Mouse (Mus musculus) kidney, embryonic 15.5 days (tissue): ENCODE data around the gene Mpst. TPM values are rescaled to one million over a fixed set of nuclear protein-coding genes. Genes with fewer than 3 reads are reported as not detected.

Experiments used
- ATAC-seq: fragments of 200-750 bp; cut with Nextera tagmentation; replicated peaks from 2 replicates; pipeline ENCODE4 v1.8.0; 2017; ENCODE audit warnings: moderate TSS enrichment; ENCODE audit not compliant: low FRiP score
- H3K27ac ChIP-seq: fragments of 300-500 bp; sonication (generic); 2 replicates; pipeline ENCODE4 v1.5.1; 2015; ENCODE audit warnings: mild to moderate bottlenecking, inconsistent platforms
- H3K27me3 ChIP-seq: fragments of 300-500 bp; sonication (generic); 2 replicates; pipeline ENCODE4 v1.6.1; 2015; ENCODE audit warnings: inconsistent platforms
- H3K36me3 ChIP-seq: fragments of 300-500 bp; sonication (generic); 2 replicates; pipeline ENCODE4 v1.6.1; 2015; ENCODE audit warnings: inconsistent platforms
- H3K4me1 ChIP-seq: fragments of 300-500 bp; sonication (generic); 2 replicates; pipeline ENCODE4 v1.6.1; 2015; ENCODE audit warnings: inconsistent platforms
- H3K4me2 ChIP-seq: fragments of 300-500 bp; sonication (generic); 2 replicates; pipeline ENCODE4 v1.6.1; 2015; ENCODE audit warnings: moderate library complexity, mild to moderate bottlenecking, inconsistent platforms
- H3K4me3 ChIP-seq: fragments of 300-500 bp; sonication (generic); replicated peaks from 2 replicates; pipeline ENCODE4 v1.5.1; 2015; ENCODE audit warnings: mild to moderate bottlenecking, inconsistent platforms
- H3K9ac ChIP-seq: fragments of 300-500 bp; sonication (generic); 2 replicates; pipeline ENCODE4 v1.6.1; 2015; ENCODE audit warnings: mild to moderate bottlenecking, inconsistent platforms
- H3K9me3 ChIP-seq: fragments of 300-500 bp; sonication (generic); replicated peaks from 2 replicates; pipeline ENCODE4 v1.6.1; 2016; ENCODE audit warnings: inconsistent platforms
- WGBS: fragments of 180-500 bp; shearing (Covaris S2); methylation state at CpG from one replicate; pipeline ENCODE4 v1.1.7; 2015; ENCODE audit warnings: mixed read lengths; 5-methylcytosine and 5-hydroxymethylcytosine counted together
- polyA plus RNA-seq: library from polyadenylated mRNA; unstranded; fragments of >200 nt; fragmentation: Nextera tagmentation; extraction: Ambion mirVana; gene quantifications from 2 replicates; pipeline ENCODE4 v1.2.1, GENCODE M21; 2015

Gene Mpst
- polyA plus RNA-seq, 1 experiment from 2014 or later: 3.3 TPM

- Histone ChIP-seq H3K4me3 (no peak overlapping the region), H3K27me3 (no peaks in the 10 kb centered on the region), H3K27ac (no peak overlapping the region), H3K4me2 (no peak overlapping the region), H3K9me3 (no peaks in the 10 kb centered on the region), H3K9ac (no peak overlapping the region), H3K4me1 (no peaks in the 10 kb centered on the region), H3K36me3 (no peaks in the 10 kb centered on the region)
- no peak for ATAC-seq
- 64% methylated on average over 2 of the region's 2 CpGs for WGBS
Measured at GRCm38 (mm10) chr15:78462981-78463380, 56.8 kb downstream of the Mpst start.

Other genes starting within 250 kb of the Mpst start
- 88.8 and 90.2 TPM in 2 replicates for gene Ift27, start 232.3 kb upstream of the Mpst start, polyA plus RNA-seq
- gene Pvalb, start 200.0 kb upstream of the Mpst start, polyA plus RNA-seq: not detected in 2 replicates
- 3.5 and 4.0 TPM in 2 replicates for gene Ncf4, start 161.6 kb upstream of the Mpst start, polyA plus RNA-seq
- gene Csf2rb2, start 100.7 kb upstream of the Mpst start, polyA plus RNA-seq: 0.19 and 0.35 TPM in 2 replicates
- gene Csf2rb, start 80.7 kb upstream of the Mpst start, polyA plus RNA-seq: 1.2 TPM in 2 replicates
- not detected in 2 replicates for gene Tex33, start 10.5 kb upstream of the Mpst start, polyA plus RNA-seq
- 44.3 and 52.1 TPM in 2 replicates for gene Tst, start 509 bp upstream of the Mpst start, polyA plus RNA-seq
- 40.0 and 45.8 TPM in 2 replicates for gene Kctd17, start 22.1 kb downstream of the Mpst start, polyA plus RNA-seq
- gene Tmprss6, start 62.2 kb downstream of the Mpst start, polyA plus RNA-seq: 0.31 and 1.0 TPM in 2 replicates
- gene Il2rb, start 88.9 kb downstream of the Mpst start, polyA plus RNA-seq: 0.44 and 0.60 TPM in 2 replicates
- 27.7 and 30.4 TPM in 2 replicates for gene C1qtnf6, start 125.0 kb downstream of the Mpst start, polyA plus RNA-seq
- gene Sstr3, start 138.3 kb downstream of the Mpst start, polyA plus RNA-seq: 0.30 and 0.58 TPM in 2 replicates
- gene Rac2, start 166.4 kb downstream of the Mpst start, polyA plus RNA-seq: 8.1 and 11.1 TPM in 2 replicates
- gene Cyth4, start 190.6 kb downstream of the Mpst start, polyA plus RNA-seq: 7.1 and 8.1 TPM in 2 replicates